In genomic region chr13:59148793-59149192, GRCm38 (mm10) we compare ENCODE assay signal across 19 mouse cellular contexts.
"Had no signal": no experiment of that assay in that cellular context is flagged by ENCODE, and none has a peak within 500 bp of the region (broad histone marks: within the 10 kb centered on the region; RNA-seq: fewer than 3 reads in every experiment).

No protein-coding gene starts in this region.

- H3K4me2 ChIP-seq: lung, embryonic 15.5 days; midbrain, embryonic 11.5 days; midbrain, embryonic 13.5 days; midbrain, embryonic 15.5 days; neural tube, embryonic 12.5 days had no signal

- H3K36me3 ChIP-seq: lung, embryonic 15.5 days; midbrain, embryonic 13.5 days; midbrain, embryonic 15.5 days; neural tube, embryonic 12.5 days had no signal

- H3K27me3 ChIP-seq: lung, embryonic 15.5 days; megakaryocyte, embryonic 14.5 days; midbrain, embryonic 13.5 days; midbrain, embryonic 15.5 days; neural tube, embryonic 12.5 days had no signal

- H3K9me3 ChIP-seq: lung, embryonic 15.5 days; midbrain, embryonic 13.5 days; midbrain, embryonic 15.5 days; neural tube, embryonic 12.5 days had no signal

- DNase-seq: lung, adult 2 months; lung, postnatal 14 days; lung, postnatal 36 days; retina, postnatal 1 day; right cerebral cortex, adult 18-20 months; right cerebral cortex, postnatal 25 days; right cerebral cortex, postnatal 4 days; spleen, adult 18-20 months; thymus, adult 18-20 months; thymus, postnatal 14 days; thymus, postnatal 36 days had no signal

- H3K4me3 ChIP-seq: lung, embryonic 15.5 days; megakaryocyte, embryonic 14.5 days; midbrain, embryonic 13.5 days; midbrain, embryonic 15.5 days; neural tube, embryonic 12.5 days had no signal

- H3K9ac ChIP-seq: lung, embryonic 15.5 days; midbrain, embryonic 13.5 days; midbrain, embryonic 15.5 days; neural tube, embryonic 12.5 days had no signal

- H3K27ac ChIP-seq: lung, embryonic 15.5 days; macrophage; midbrain, embryonic 13.5 days; midbrain, embryonic 15.5 days; neural tube, embryonic 12.5 days had no signal

- ATAC-seq: lung, postnatal 0 days; midbrain, embryonic 13.5 days; midbrain, embryonic 15.5 days had no signal

- H3K4me1 ChIP-seq: lung, embryonic 15.5 days; megakaryocyte, embryonic 14.5 days had no signal
